Mouse (Mus musculus): ENCODE measurements around the gene Ift140. TPM values are rescaled to one million over a fixed set of nuclear protein-coding genes. Genes with fewer than 3 reads are reported as not detected.

The Ift140 gene
- polyA plus RNA-seq (2015; fragmentation: Nextera tagmentation; extraction: Ambion mirVana), result 12.3 and 14.8 TPM in 2 replicates

DNA sequence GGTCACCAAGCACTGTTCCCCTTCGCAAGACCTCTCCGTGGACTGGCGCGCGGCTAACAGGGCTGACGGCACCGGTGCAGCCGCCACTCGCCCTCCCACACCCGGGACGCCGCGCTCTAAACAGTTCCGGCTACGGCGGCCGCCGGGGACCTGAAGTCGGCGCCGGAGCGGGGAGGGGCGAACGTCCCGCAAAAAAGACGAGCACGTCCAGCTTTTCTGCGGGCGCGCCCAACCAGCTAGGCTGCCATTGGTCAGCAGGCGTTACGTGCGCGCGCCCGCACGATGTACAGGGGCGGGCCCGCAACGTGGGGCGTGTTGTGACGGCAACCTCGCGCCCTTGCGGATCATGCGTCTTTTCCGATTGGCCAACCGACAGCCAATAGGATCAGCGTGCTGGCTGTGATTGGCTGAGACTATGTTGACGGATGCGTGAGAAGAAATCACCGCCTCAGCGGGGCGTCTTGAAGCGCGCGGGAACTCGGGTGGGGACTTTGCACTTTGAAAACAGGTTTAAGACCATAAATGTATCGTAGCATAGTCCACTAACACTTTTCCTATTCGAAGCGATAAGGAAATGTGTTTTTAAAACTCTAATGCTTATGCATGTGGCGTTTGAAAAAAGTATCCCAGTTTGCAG lies at the start of gene Ift140, which contains the start of gene Cramp1l:
Gene Ift140, plus strand, starts transcription at position 431 of the 637 bp plus-strand sequence.
Gene Cramp1l, minus strand, starts transcription at position 134 of the 637 bp plus-strand sequence.
- WGBS, result 0% methylated on average over 62 of the region's 62 CpGs
- peak within 1 kb of the TSS; percentile 81 for H3K9ac ChIP-seq
- peak within 1 kb of the TSS; percentile 91 for H3K27ac ChIP-seq
- peaks cover 5% of the 10 kb centered on the region; the same call in 1 of the 2 replicates for H3K36me3 ChIP-seq
- H3K4me2 ChIP-seq (replicated peaks), result peak within 1 kb of the TSS; percentile 88
- H3K27me3 ChIP-seq (replicated peaks), result no peaks in the 10 kb centered on the region
- ATAC-seq, result peak; percentile 98
- no peaks in the 10 kb centered on the region for H3K9me3 ChIP-seq
- H3K4me1 ChIP-seq (replicated peaks), result peaks cover 10% of the 10 kb centered on the region; the same call in 1 of the 2 replicates
- H3K4me3 ChIP-seq (replicated peaks), result peak within 1 kb of the TSS; percentile 83

DNA sequence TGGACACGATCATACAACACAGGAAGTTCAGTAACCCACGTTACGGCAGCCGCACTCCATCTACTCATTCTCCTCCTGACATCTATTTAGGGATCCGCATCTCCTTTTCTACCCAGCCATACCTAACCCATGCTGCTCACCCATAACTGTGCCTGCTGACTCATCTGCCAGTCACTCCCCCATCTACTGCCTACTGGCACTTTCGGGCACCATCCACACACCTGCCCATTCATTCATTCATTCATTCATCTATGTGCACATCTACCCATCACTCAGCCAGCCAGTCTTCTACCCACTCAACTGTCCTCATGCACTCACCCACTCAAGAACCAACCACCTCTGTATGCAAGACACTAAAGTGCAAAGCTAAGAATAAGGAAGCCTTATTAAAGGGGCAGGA lies 28.7 kb upstream of the Ift140 start:
- Histone ChIP-seq H3K9ac (no peak overlapping the region), H3K27ac (no peak overlapping the region), H3K4me3 (replicated peaks) (no peak overlapping the region), H3K36me3 (peaks cover 59% of the 10 kb centered on the region), H3K4me2 (replicated peaks) (no peak overlapping the region), H3K9me3 (no peaks in the 10 kb centered on the region), H3K27me3 (replicated peaks) (no peaks in the 10 kb centered on the region), H3K4me1 (replicated peaks) (no peaks in the 10 kb centered on the region)
- WGBS, result 92% methylated on average over 6 of the region's 6 CpGs
- no peak for ATAC-seq

DNA sequence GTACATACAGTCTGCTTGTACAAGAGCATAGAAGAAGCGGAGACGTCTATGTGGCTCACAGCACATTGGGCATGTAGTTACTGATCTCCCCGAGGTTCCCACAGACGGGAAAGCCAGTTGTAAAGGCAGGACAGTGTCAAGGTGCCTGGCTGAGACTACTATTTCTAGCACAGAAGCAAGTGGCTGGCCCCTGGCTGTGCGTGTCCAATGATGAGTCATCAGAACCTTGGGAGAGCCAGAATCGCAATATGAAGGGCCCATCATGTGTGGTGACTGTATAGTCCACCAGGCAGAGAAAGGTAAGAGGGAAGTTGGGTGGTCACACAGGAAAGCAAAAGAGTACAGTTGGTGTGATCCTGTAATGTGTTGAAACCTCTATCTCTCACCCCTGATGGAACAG lies 21.2 kb upstream of the Ift140 start:
- WGBS, result 93% methylated on average over 6 of the region's 6 CpGs
- no peaks in the 10 kb centered on the region for H3K9me3 ChIP-seq
- no peak overlapping the region for H3K4me2 ChIP-seq (replicated peaks)
- H3K4me1 ChIP-seq (replicated peaks), result no peaks in the 10 kb centered on the region
- peaks cover 40% of the 10 kb centered on the region for H3K36me3 ChIP-seq
- H3K9ac ChIP-seq, result no peak overlapping the region
- H3K27me3 ChIP-seq (replicated peaks), result no peaks in the 10 kb centered on the region
- no peak overlapping the region for H3K27ac ChIP-seq
- no peak for ATAC-seq
- H3K4me3 ChIP-seq (replicated peaks), result no peak overlapping the region

DNA sequence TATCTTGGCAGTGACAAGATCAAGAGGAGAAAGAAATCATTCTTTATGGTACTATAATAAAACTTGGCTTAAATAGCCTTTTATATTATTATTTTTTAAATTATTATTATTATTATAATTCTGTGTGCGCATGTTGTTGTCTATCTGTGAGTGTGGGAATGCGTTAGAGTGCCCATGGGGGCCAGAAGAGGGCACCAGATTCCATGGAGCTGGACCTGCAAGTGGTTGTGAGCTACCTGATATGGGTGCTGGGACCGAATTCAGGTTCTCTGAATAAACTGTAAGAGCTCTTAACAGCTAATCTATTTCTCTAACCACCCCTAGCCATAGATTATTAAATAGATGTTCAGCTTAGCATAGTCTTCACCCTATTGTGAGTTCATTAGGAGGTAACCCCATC lies 10.8 kb upstream of the Ift140 start:
- H3K9ac ChIP-seq, result no peak overlapping the region
- no peak overlapping the region for H3K4me3 ChIP-seq (replicated peaks)
- peaks cover 16% of the 10 kb centered on the region for H3K36me3 ChIP-seq
- no peak for ATAC-seq
- H3K4me1 ChIP-seq (replicated peaks), result 0 out of 2 replicates have a peak, but pooled peaks cover 2% of the 10 kb centered on the region
- no peaks in the 10 kb centered on the region for H3K27me3 ChIP-seq (replicated peaks)
- no peak overlapping the region for H3K4me2 ChIP-seq (replicated peaks)
- WGBS, result 92% methylated on average over 3 of the region's 3 CpGs
- H3K9me3 ChIP-seq, result no peaks in the 10 kb centered on the region
- no peak overlapping the region for H3K27ac ChIP-seq

DNA sequence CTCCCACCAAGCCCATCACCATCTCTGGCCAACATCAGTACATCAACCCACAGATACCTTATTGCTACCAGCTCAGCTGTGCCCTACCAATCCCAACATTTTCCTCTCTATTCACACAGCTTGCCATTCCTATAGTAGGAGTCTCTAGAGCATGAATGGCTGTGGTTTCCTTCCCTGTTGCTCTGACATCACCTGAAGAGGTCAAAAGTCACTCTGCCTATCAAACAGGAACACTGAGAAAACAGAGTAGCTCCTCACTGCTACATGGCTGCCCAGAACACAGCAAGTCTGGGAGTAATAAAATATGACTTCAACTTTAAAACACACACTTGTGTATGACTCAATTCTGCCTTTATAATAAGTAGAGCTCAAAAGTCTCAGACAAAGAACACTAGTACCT lies 8.4 kb upstream of the Ift140 start:
- H3K9ac ChIP-seq, result no peak overlapping the region
- H3K36me3 ChIP-seq, result peaks cover 14% of the 10 kb centered on the region
- no peak overlapping the region for H3K4me3 ChIP-seq (replicated peaks)
- 0 out of 2 replicates have a peak, but pooled peaks cover 2% of the 10 kb centered on the region for H3K4me1 ChIP-seq (replicated peaks)
- no peaks in the 10 kb centered on the region for H3K27me3 ChIP-seq (replicated peaks)
- no peaks in the 10 kb centered on the region for H3K9me3 ChIP-seq
- H3K4me2 ChIP-seq (replicated peaks), result no peak overlapping the region
- no peak for ATAC-seq
- no peak overlapping the region for H3K27ac ChIP-seq

DNA sequence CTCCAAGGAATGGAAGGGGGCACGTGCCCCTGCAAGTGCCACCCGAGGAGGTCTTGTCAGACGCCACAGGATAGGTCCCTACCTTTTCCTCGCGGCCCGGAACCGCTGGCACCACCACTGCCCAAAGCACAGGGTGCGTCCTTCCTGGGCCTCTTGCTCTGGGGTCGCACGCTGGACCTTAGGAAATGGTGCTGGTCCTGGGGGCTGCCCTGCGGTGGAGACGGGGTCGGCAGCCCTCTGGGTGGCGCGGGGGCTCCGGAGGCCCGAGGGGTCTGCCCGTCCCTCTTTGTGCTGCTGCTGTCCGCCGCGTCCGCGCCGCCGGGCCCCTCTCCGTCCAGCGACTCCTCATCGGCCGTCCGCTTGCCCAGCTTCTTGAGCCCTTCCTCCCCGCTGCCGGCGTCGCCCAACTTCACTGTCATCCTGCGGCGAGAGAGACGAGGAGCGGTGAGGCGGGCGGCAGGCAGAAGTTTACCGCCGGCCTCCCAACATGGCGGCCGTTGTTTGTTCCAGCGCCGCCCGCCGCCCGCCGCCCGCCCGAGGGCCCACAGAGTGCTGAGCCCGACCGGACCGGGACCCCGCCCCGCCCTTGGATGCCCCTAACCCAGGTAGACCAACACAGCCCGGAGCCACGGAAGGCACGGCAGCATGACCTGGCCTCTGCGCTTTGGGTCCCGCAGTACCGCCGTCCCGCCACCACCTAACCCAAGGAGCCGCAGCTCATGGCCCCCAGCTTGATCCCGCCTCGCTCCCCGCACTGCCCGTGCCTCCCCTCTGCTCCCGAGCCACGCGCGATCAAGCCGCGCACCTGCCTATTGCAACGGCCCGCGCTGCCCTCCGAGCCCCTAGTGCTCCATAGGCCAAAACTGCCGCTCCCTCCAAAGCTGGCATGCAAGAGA lies 2.0 kb upstream of the Ift140 start:
- H3K4me3 ChIP-seq (replicated peaks), result peak overlapping the region; percentile 83
- H3K36me3 ChIP-seq, result peaks cover 8% of the 10 kb centered on the region; the same call in 1 of the 2 replicates
- peak overlapping the region; percentile 82 for H3K4me2 ChIP-seq (replicated peaks)
- no peak for ATAC-seq
- H3K27ac ChIP-seq, result peak overlapping the region; percentile 82
- peaks cover 10% of the 10 kb centered on the region; the same call in 1 of the 2 replicates for H3K4me1 ChIP-seq (replicated peaks)
- under 1% methylated on average over 78 of the region's 81 CpGs for WGBS
- peak overlapping the region; percentile 94 for H3K9ac ChIP-seq
- H3K27me3 ChIP-seq (replicated peaks), result no peaks in the 10 kb centered on the region
- H3K9me3 ChIP-seq, result no peaks in the 10 kb centered on the region

DNA sequence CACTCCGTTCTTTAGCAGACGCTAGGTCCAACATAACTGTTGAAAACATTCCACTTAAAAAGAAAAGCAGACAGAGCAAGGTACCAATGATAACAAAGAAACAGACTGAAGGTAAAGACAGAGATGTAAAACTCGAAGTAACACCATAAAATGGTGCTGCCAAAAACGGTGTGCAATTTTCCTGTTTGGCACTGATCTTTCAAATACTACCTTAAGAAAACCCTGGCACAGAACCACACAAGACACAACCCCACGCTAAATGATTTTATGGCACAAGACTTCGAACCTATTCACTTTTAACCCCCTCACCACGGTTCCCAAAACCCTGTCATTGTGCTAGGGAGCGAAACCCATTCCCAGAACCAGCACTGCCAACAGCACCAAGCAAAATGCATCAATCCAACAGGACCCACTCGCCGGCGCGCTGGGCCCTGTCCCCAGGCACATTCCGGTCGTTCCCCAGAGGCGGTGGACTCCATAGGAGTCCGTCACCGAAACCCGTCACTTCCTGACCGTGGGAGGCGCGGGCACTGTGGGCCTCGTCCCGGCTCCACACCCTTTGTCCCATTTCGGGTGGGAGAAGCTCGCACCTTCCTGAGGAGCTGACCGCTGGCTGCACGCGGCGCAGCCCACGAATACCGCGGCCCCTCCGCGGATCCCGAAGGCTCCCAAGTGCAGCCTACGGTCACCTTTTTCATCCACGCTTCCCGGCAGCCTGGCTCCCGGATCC lies 879 bp upstream of the Ift140 start:
- peak overlapping the region; percentile 77 for H3K27ac ChIP-seq
- H3K27me3 ChIP-seq (replicated peaks), result no peaks in the 10 kb centered on the region
- H3K9me3 ChIP-seq, result no peaks in the 10 kb centered on the region
- peak overlapping the region; percentile 83 for H3K4me3 ChIP-seq (replicated peaks)
- ATAC-seq, result peak; percentile 13; the same call in 1 of the 2 replicates
- H3K4me2 ChIP-seq (replicated peaks), result peak overlapping the region; percentile 82
- under 1% methylated on average over 39 of the region's 39 CpGs for WGBS
- H3K4me1 ChIP-seq (replicated peaks), result peaks cover 10% of the 10 kb centered on the region; the same call in 1 of the 2 replicates
- H3K36me3 ChIP-seq, result peaks cover 8% of the 10 kb centered on the region; the same call in 1 of the 2 replicates
- H3K9ac ChIP-seq, result peak overlapping the region; percentile 81

DNA sequence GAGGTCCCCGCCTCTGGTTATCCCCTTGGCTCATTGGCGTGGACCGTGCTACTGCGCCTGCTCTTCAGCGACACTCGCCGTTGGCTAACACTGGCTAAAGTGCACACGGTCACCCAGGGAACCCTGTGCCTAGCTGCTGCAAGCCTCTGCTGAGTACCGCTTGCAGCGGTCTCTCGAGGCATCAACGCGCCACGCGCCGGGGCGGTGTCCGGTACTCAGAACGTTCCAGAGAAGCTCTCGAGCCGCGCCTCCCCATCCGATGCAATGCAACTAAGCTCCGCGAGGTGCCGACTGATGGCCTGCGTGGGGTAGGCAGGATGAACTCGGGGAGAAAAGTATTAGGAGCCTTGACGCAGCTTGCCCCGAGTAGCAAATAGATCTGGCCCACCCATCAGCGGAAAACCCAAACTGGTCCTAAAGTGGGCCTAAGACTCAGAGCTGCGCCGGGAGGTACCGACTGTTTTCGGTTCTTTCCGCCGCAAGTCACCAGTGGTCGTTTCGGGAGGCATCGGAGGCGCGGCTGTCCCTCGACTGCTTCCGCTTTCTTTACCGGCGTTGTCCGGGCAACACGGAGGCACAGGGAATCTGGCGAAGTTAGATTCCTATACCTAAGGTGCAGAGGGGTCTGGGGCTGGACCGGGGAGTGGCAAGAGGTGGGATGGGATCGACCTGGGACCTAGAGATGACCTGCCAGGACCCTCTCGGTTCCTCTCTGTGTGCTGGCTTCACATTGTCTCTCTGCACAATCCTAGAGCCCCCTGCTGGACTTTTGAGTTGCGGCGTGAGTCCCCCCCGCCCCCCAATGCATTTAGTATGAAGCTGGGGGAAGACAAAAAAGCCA lies 627 bp downstream of the Ift140 start:
- H3K27ac ChIP-seq, result peak overlapping the region; percentile 91
- H3K27me3 ChIP-seq (replicated peaks), result no peaks in the 10 kb centered on the region
- peak overlapping the region; percentile 88 for H3K4me2 ChIP-seq (replicated peaks)
- WGBS, result under 1% methylated on average over 55 of the region's 55 CpGs
- H3K4me3 ChIP-seq (replicated peaks), result peak overlapping the region; percentile 83
- peaks cover 2% of the 10 kb centered on the region; the same call in 1 of the 2 replicates for H3K36me3 ChIP-seq
- peak overlapping the region; percentile 65 for H3K9ac ChIP-seq
- H3K4me1 ChIP-seq (replicated peaks), result peaks cover 10% of the 10 kb centered on the region; the same call in 1 of the 2 replicates
- no peaks in the 10 kb centered on the region for H3K9me3 ChIP-seq
- peak; percentile 87 for ATAC-seq

DNA sequence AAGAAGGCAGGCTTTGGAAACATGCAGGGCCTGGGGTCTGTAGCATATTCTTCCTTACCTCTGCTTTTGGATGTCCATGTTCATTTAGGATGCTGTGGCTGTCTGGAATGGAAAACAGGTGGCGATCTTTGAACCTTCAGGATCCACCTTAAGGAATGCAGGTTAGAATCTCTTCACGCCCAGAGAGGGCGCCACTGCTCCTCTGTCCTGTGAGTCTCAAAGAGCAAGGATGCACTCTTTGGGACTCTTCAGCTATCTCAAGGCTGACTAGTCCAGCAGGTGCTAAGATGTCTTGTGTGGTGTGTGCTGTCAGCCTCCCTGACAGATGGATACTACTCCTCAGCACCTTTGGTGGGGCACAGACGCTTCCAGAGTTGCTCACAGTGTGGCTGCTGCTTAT lies 20.3 kb downstream of the Ift140 start:
- H3K4me1 ChIP-seq (replicated peaks), result no peaks in the 10 kb centered on the region
- H3K36me3 ChIP-seq, result peaks cover 8% of the 10 kb centered on the region; the same call in 1 of the 2 replicates
- no peaks in the 10 kb centered on the region for H3K27me3 ChIP-seq (replicated peaks)
- no peaks in the 10 kb centered on the region for H3K9me3 ChIP-seq
- WGBS, result 61% methylated on average over 4 of the region's 4 CpGs
- no peak for ATAC-seq
- no peak overlapping the region for H3K4me3 ChIP-seq (replicated peaks)
- H3K27ac ChIP-seq, result no peak overlapping the region
- no peak overlapping the region for H3K9ac ChIP-seq
- no peak overlapping the region for H3K4me2 ChIP-seq (replicated peaks)

DNA sequence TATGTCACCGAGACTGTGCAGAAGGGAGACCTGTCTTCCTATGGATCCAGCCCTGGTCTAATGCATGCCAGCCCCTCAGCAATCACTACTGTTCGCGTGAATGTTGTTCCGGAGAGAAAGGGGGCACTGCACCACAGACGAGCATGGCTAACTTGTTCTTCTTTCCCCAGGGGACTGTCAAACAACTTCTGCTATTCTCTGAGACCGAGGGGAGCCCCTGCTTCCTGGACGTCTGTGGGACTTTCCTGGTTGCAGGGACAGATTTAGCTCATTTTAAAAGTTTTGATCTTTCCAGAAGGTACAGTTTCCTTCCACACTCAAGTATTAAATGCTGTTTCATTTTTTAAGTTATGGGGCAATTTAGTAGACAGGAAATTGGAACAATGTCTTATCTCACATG lies 29.0 kb downstream of the Ift140 start:
- H3K4me1 ChIP-seq (replicated peaks), result no peaks in the 10 kb centered on the region
- no peak overlapping the region for H3K9ac ChIP-seq
- no peaks in the 10 kb centered on the region for H3K27me3 ChIP-seq (replicated peaks)
- no peak overlapping the region for H3K4me3 ChIP-seq (replicated peaks)
- ATAC-seq, result no peak
- H3K4me2 ChIP-seq (replicated peaks), result no peak overlapping the region
- no peaks in the 10 kb centered on the region for H3K36me3 ChIP-seq
- no peak overlapping the region for H3K27ac ChIP-seq
- H3K9me3 ChIP-seq, result no peaks in the 10 kb centered on the region
- 73% methylated on average over 7 of the region's 7 CpGs for WGBS

DNA sequence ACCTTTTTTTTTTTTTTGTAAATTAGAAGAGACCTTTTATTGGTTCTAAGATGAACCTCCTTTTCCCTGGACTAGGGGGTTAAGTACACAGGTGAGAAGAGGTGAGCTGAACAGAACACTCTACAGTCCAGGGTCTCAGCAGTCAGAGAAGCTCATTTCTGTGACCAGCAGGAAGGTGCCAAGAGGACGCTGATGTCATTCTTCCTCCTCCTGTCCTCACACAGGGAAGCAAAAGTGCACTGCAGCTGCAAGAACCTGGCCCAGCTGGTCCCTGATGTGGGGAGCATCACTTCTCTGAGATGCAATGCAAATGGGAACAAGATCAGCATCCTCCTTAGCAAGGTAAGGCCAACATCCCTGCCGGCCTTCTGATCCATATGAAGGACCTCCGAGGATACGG lies 29.4 kb downstream of the Ift140 start:
- no peaks in the 10 kb centered on the region for H3K4me1 ChIP-seq (replicated peaks)
- H3K9ac ChIP-seq, result no peak overlapping the region
- H3K4me2 ChIP-seq (replicated peaks), result no peak overlapping the region
- ATAC-seq, result no peak
- no peaks in the 10 kb centered on the region for H3K36me3 ChIP-seq
- WGBS, result 83% methylated on average over 4 of the region's 4 CpGs
- H3K27me3 ChIP-seq (replicated peaks), result no peaks in the 10 kb centered on the region
- no peak overlapping the region for H3K4me3 ChIP-seq (replicated peaks)
- H3K27ac ChIP-seq, result no peak overlapping the region
- H3K9me3 ChIP-seq, result no peaks in the 10 kb centered on the region

Measured in intestine, embryonic 15.5 days (tissue).